ENCODE assay signal across 8 mouse cellular contexts in the genomic region with DNA sequence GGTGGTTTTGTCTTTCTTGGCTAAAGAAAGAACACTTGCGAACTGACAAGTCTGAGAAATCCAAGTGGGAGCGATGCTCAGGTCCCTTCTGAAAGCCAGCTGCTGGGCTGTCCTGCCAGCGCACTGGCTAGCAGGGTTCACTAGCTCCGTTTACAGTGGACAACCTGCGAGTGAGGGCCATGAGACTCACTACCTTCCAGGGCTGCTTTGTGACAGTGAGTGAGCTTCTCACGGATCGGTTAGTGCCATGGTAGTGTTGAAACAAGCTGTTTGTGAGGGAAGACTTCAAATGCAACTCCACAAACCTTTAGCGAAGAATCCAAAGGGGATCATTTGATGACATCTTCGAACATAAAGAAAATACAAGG. TPM values are rescaled to one million over a fixed set of nuclear protein-coding genes. Genes with fewer than 3 reads are reported as not detected.
A peak's percentile ranks its signal among the peaks of the same experiment; 100 is the strongest.
DNase-seq lines count a peak whose midpoint lies in the region; ATAC-seq lines count a peak whose summit lies in the region.

No protein-coding gene starts in this region.

- H3K27ac ChIP-seq in heart, embryonic 10.5 days, result peak overlapping the region; percentile 65; the same call in 1 of the 2 replicates
- 0 out of 2 replicates have a peak overlapping the region, but pooled peaks have one; percentile 24 for H3K27ac ChIP-seq in forebrain, embryonic 14.5 days (ENCODE audit: low read depth, low read length)
- H3K27ac ChIP-seq in liver, embryonic 12.5 days, result no peak overlapping the region
- no peak overlapping the region for H3K27ac ChIP-seq in stomach, embryonic 15.5 days

- H3K4me1 ChIP-seq in heart, embryonic 10.5 days, result peaks cover 11% of the 10 kb centered on the region; the same call in 1 of the 2 replicates
- no peaks in the 10 kb centered on the region; the same call in 1 of the 2 replicates for H3K4me1 ChIP-seq in forebrain, embryonic 14.5 days (ENCODE audit: control insufficient read depth, insufficient read depth, low read length)
- H3K4me1 ChIP-seq in liver, embryonic 12.5 days, result peaks cover 11% of the 10 kb centered on the region
- H3K4me1 ChIP-seq in stomach, embryonic 15.5 days, result 0 out of 2 replicates have a peak, but pooled peaks cover 4% of the 10 kb centered on the region

- no peak for DNase-seq in heart, embryonic 10.5 days (ENCODE audit: low spot score)
- DNase-seq in heart, postnatal 4 days, result no peak
- DNase-seq in ES-CJ7 (ENCODE audit: low read depth, low spot score), result peak; percentile 7
- DNase-seq in forebrain, embryonic 14.5 days (ENCODE audit: low spot score), result no peak
- no peak for DNase-seq in T-cell, adult 2 months (ENCODE audit: low spot score)
- DNase-seq in layer of hippocampus, adult 18-20 months (ENCODE audit: low spot score in 2 of 2), result no peak

- peaks cover 14% of the 10 kb centered on the region for H3K27me3 ChIP-seq in heart, embryonic 10.5 days (ENCODE audit: insufficient read depth, poor library complexity, severe bottlenecking)
- 0 out of 2 replicates have a peak, but pooled peaks cover 7% of the 10 kb centered on the region for H3K27me3 ChIP-seq in forebrain, embryonic 14.5 days (replicated peaks; ENCODE audit: control insufficient read depth, insufficient read depth, low read length)
- peaks cover 54% of the 10 kb centered on the region for H3K27me3 ChIP-seq in liver, embryonic 12.5 days (replicated peaks)
- H3K27me3 ChIP-seq in stomach, embryonic 15.5 days (replicated peaks), result 0 out of 2 replicates have a peak, but pooled peaks cover 5% of the 10 kb centered on the region

- no peaks in the 10 kb centered on the region for H3K36me3 ChIP-seq in heart, embryonic 10.5 days
- no peaks in the 10 kb centered on the region for H3K36me3 ChIP-seq in forebrain, embryonic 14.5 days (ENCODE audit: control insufficient read depth, insufficient read depth, low read length)
- no peaks in the 10 kb centered on the region for H3K36me3 ChIP-seq in liver, embryonic 12.5 days
- H3K36me3 ChIP-seq in stomach, embryonic 15.5 days, result no peaks in the 10 kb centered on the region

- ATAC-seq in forebrain, embryonic 14.5 days, result no peak; the same call in 1 of the 2 replicates
- peak; percentile 13; the same call in 1 of the 2 replicates for ATAC-seq in liver, embryonic 12.5 days
- ATAC-seq in stomach, embryonic 15.5 days (ENCODE audit: insufficient read depth, low FRiP score, low read depth), result peak; percentile 24; the same call in 1 of the 2 replicates

- H3K9ac ChIP-seq in forebrain, embryonic 14.5 days (ENCODE audit: low read length), result peak overlapping the region; percentile 64
- no peak overlapping the region for H3K9ac ChIP-seq in liver, embryonic 12.5 days
- H3K9ac ChIP-seq in stomach, embryonic 15.5 days, result no peak overlapping the region

- WGBS in heart, embryonic 10.5 days, result 23% methylated on average over 9 of the region's 9 CpGs
- WGBS in forebrain, embryonic 14.5 days, result 22% methylated on average over 9 of the region's 9 CpGs
- 39% methylated on average over 9 of the region's 9 CpGs for WGBS in liver, embryonic 12.5 days (ENCODE audit: insufficient replicate concordance)
- 14% methylated on average over 9 of the region's 9 CpGs for WGBS in stomach, embryonic 15.5 days

- H3K4me3 ChIP-seq in heart, embryonic 10.5 days, result peak overlapping the region; percentile 66
- peak overlapping the region; percentile 46 for H3K4me3 ChIP-seq in forebrain, embryonic 14.5 days (ENCODE audit: low read depth, low read length)
- peak overlapping the region; percentile 54 for H3K4me3 ChIP-seq in liver, embryonic 12.5 days
- peak overlapping the region; percentile 42 for H3K4me3 ChIP-seq in stomach, embryonic 15.5 days (replicated peaks)

- peak overlapping the region; percentile 69 for H3K4me2 ChIP-seq in forebrain, embryonic 14.5 days (ENCODE audit: low read length)
- peak overlapping the region; percentile 74 for H3K4me2 ChIP-seq in liver, embryonic 12.5 days
- peak overlapping the region; percentile 64 for H3K4me2 ChIP-seq in stomach, embryonic 15.5 days

- no peaks in the 10 kb centered on the region for H3K9me3 ChIP-seq in heart, embryonic 10.5 days
- no peaks in the 10 kb centered on the region for H3K9me3 ChIP-seq in forebrain, embryonic 14.5 days (replicated peaks; ENCODE audit: control insufficient read depth, low read length)
- H3K9me3 ChIP-seq in liver, embryonic 12.5 days (replicated peaks), result no peaks in the 10 kb centered on the region
- no peaks in the 10 kb centered on the region for H3K9me3 ChIP-seq in stomach, embryonic 15.5 days

RNA-seq across cellular contexts. Expression of a gene that starts 37.4 kb away (rescaled TPM):
- polyA plus RNA-seq in heart, embryonic 10.5 days (2016; fragmentation: Nextera tagmentation; extraction: Ambion mirVana), result not detected in 2 replicates
- under 1 TPM in 1 of 2 experiments, not detected in 1; 0.14 TPM for total RNA-seq in heart, postnatal 4 days (2021)
- not detected in 2 replicates for polyA plus RNA-seq in forebrain, embryonic 14.5 days (2014; fragmentation: Nextera tagmentation; extraction: Ambion mirVana)
- 0.74 and 1.0 TPM in 2 replicates for polyA plus RNA-seq in liver, embryonic 12.5 days (2016; fragmentation: Nextera tagmentation; extraction: Ambion mirVana)
- 1.6 and 2.5 TPM in 2 replicates for polyA plus RNA-seq in stomach, embryonic 15.5 days (2015; fragmentation: Nextera tagmentation; extraction: Ambion mirVana)
- total RNA-seq in layer of hippocampus, adult 18-20 months (2021), result not detected

Comparison
In these comparisons a context has a peak if more than half of its experiments do, and no peak if none do; other contexts are left out.
1. H3K27ac ChIP-seq: peak in heart, embryonic 10.5 days (single experiment) and forebrain, embryonic 14.5 days (single experiment); none in liver, embryonic 12.5 days (single experiment) and stomach, embryonic 15.5 days (single experiment).
2. Peak in every context shown above with its lines, with median percentiles within 50 percentile points of each other: H3K4me3 ChIP-seq and H3K4me2 ChIP-seq.